Mouse (Mus musculus) megakaryocyte, embryonic 14.5 days (primary cell): Measurements from ENCODE around the gene Ccsap.

Source experiments
- FLI1 ChIP-seq: IDR thresholded peaks from 2 replicates; pipeline ENCODE4 v1.6.1; 2012; ENCODE audit warnings: low read length, inconsistent platforms, mixed read lengths
- GATA1 ChIP-seq: IDR thresholded peaks from 3 replicates; pipeline ENCODE4 v1.6.1; 2012; ENCODE audit warnings: mixed read lengths, low read length, inconsistent platforms, borderline replicate concordance

- TF ChIP-seq GATA1, result no peak
- no peak for TF ChIP-seq FLI1
Measured at GRCm38 (mm10) chr8:123893413-123893812, 33.4 kb upstream of the Ccsap start.
